Mouse (Mus musculus) intestine, embryonic 15.5 days (tissue): Measurements from ENCODE around the gene 2300009A05Rik. TPM values are rescaled to one million over a fixed set of nuclear protein-coding genes. Genes with fewer than 3 reads are reported as not detected.
A peak's percentile ranks its signal among the peaks of the same experiment; 100 is the strongest.

Experiments used
- ATAC-seq: fragments of 200-750 bp; cut with Nextera tagmentation; 2 replicates; pipeline ENCODE4 v1.8.0; 2017; ENCODE audit warnings: moderate TSS enrichment, moderate library complexity
- H3K27ac ChIP-seq: fragments of 300-500 bp; sonication (generic); 2 replicates; pipeline ENCODE4 v1.5.1; 2015; ENCODE audit warnings: mild to moderate bottlenecking, inconsistent platforms
- H3K27me3 ChIP-seq: fragments of 300-500 bp; sonication (generic); replicated peaks from 2 replicates; pipeline ENCODE4 v1.6.1; 2015; ENCODE audit warnings: inconsistent platforms
- H3K36me3 ChIP-seq: fragments of 300-500 bp; sonication (generic); 2 replicates; pipeline ENCODE4 v1.6.1; 2015; ENCODE audit warnings: inconsistent platforms
- H3K4me1 ChIP-seq: fragments of 300-500 bp; sonication (generic); replicated peaks from 2 replicates; pipeline ENCODE4 v1.6.1; 2015; ENCODE audit warnings: inconsistent platforms
- H3K4me2 ChIP-seq: fragments of 300-500 bp; sonication (generic); replicated peaks from 2 replicates; pipeline ENCODE4 v1.6.1; 2015; ENCODE audit warnings: mild to moderate bottlenecking, inconsistent platforms
- H3K4me3 ChIP-seq: fragments of 300-500 bp; sonication (generic); replicated peaks from 2 replicates; pipeline ENCODE4 v1.5.1; 2015; ENCODE audit warnings: inconsistent platforms
- H3K9ac ChIP-seq: fragments of 300-500 bp; sonication (generic); 2 replicates; pipeline ENCODE4 v1.6.1; 2015; ENCODE audit warnings: inconsistent platforms
- H3K9me3 ChIP-seq: fragments of 300-500 bp; sonication (generic); 2 replicates; pipeline ENCODE4 v1.6.1; 2016; ENCODE audit warnings: inconsistent platforms
- WGBS: fragments of 180-500 bp; shearing (Covaris S2); methylation state at CpG from one replicate; pipeline ENCODE4 v1.1.7; 2015; 5-methylcytosine and 5-hydroxymethylcytosine counted together
- polyA plus RNA-seq: library from polyadenylated mRNA; unstranded; fragments of >200 nt; fragmentation: Nextera tagmentation; extraction: Ambion mirVana; gene quantifications from 2 replicates; pipeline ENCODE4 v1.2.1, GENCODE M21; 2015

Gene 2300009A05Rik
- 46.5 and 47.6 TPM in 2 replicates for polyA plus RNA-seq

DNA sequence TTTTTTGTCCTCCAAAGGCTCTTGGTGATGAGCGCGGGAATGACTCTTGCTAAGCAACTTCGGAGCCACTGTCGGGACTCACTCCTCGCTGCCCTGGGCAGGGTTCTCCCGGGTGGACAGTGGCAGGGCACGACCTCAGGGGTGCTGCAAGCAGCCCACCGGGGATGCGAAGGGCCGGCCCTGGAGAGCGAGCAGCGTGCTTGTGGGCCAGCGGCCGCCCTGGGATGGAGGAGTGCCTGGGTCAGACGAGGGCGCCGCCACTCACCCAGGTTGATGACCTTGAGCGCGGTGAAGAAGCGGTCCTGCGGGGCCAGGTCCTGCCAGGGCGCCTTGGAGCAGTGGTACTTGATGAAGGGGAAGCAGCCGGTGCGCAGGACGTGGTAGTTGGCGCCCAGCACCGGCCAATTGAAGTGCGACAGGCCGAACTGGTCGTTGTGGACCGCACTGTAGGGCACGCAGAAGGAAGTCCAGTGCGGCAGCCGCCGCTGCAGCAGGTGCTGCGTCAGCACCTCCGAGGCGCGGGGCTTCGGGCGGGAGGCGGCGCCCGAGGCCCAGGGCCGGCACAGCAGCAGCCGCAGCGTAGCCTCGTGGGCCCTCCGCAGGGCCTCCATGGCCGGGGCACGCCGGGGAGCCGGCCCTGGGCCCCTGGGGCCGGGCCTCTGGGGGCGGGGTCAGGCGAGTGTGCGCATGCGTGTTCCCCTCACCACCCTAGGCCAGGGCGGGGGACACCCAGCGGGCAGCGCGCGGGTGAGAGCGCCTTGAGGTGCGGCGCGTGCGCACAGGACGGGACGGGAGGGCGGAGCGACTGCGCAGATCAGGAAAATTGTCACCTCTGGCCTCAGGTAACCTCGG, at the start of gene 2300009A05Rik:
TSS of gene 2300009A05Rik (minus strand) at position 636 of the 852 bp plus-strand sequence.
- H3K4me1 ChIP-seq = peaks cover 4% of the 10 kb centered on the region
- peak within 1 kb of the TSS; percentile 88 for H3K4me2 ChIP-seq
- H3K27me3 ChIP-seq = no peaks in the 10 kb centered on the region
- H3K9me3 ChIP-seq = no peaks in the 10 kb centered on the region
- H3K9ac ChIP-seq = peak within 1 kb of the TSS; percentile 86
- ATAC-seq = peak; percentile 100
- peak within 1 kb of the TSS; percentile 82 for H3K27ac ChIP-seq
- H3K4me3 ChIP-seq = peak within 1 kb of the TSS; percentile 88
- WGBS = under 1% methylated on average over 64 of the region's 74 CpGs
- no peaks in the 10 kb centered on the region for H3K36me3 ChIP-seq

DNA sequence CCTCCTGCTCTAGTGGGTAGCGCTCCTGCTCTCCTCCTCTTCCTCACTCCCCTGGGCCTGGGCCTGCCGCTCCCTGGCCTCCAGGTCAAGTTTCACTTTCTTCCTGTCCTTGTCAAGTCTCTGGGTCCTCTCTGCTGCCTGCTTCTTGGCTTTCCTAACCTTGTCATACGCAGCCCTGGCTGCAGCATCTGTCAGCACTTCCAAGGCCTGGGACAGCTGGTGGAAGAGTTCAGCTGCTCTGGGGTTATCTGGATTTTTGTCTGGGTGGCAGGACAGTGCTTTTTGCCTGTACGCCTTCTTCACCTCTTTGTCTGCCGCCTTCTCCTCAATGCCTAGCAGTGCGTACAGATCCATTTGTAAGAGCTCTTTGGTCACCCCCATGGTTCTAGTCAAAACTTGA, 44.6 kb upstream of the 2300009A05Rik start:
- H3K4me1 ChIP-seq = no peaks in the 10 kb centered on the region
- no peaks in the 10 kb centered on the region for H3K27me3 ChIP-seq
- no peak overlapping the region for H3K27ac ChIP-seq
- H3K36me3 ChIP-seq = no peaks in the 10 kb centered on the region
- no peak overlapping the region for H3K4me2 ChIP-seq
- no peaks in the 10 kb centered on the region for H3K9me3 ChIP-seq
- WGBS = 83% methylated on average over 6 of the region's 6 CpGs
- ATAC-seq = no peak
- no peak overlapping the region for H3K9ac ChIP-seq
- no peak overlapping the region for H3K4me3 ChIP-seq

DNA sequence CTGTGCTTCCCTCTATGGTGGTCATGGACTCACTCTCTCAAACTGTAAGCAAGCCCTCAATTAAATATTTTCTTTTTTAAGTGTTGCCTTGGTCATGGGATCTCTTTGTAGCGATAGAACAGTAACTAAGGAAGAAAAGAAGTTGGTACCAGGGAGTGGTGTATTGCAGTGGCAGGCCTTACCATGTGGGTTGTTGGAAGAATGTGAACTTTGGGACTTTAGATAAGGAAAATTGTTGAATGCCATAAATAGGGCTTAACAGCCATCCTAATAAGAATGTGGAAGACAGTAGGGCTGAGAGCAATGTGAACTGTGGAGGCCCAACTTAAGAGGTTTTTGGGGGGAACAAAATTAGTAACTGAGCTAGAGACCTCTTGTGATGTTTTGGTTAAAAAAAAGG, 31.6 kb upstream of the 2300009A05Rik start:
- H3K27ac ChIP-seq = no peak overlapping the region
- no peak overlapping the region for H3K4me2 ChIP-seq
- H3K27me3 ChIP-seq = no peaks in the 10 kb centered on the region
- peak; percentile 70 for ATAC-seq
- H3K4me1 ChIP-seq = no peaks in the 10 kb centered on the region
- H3K36me3 ChIP-seq = no peaks in the 10 kb centered on the region
- 63% methylated on average over 1 of the region's 1 CpGs for WGBS
- H3K9ac ChIP-seq = no peak overlapping the region
- H3K4me3 ChIP-seq = no peak overlapping the region
- no peaks in the 10 kb centered on the region for H3K9me3 ChIP-seq

DNA sequence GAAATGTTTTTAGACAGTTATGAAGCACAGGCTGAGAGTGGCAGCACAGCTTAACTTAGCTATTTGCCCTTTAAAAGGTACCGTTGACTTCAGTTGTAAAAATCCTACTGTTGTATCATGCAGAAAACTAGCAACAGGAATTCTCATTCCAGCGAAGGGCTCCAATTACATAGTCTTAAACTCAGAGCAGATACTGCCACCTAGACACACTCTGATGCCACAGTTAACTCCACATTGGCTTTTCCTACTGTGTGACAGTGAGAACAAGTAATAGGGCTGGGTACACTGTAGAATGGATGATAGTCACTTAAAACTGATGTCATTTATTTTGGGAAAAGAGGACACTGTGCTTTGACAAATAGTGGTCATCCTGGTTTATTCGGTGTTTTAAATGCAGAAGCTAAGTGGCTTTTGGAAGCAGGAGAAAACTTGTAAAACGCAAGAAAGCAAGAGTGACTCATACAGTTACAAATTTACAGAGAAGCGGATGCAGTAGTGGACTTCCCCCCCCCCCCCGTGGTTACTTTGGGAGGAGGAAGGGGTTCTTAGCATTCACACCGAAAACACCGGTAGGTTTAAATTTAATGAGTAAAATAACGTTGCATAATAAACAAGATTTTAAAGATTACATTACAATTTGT, 22.2 kb upstream of the 2300009A05Rik start:
- H3K4me1 ChIP-seq = no peaks in the 10 kb centered on the region
- H3K27me3 ChIP-seq = no peaks in the 10 kb centered on the region
- H3K9ac ChIP-seq = no peak overlapping the region
- H3K4me2 ChIP-seq = no peak overlapping the region
- no peak overlapping the region for H3K27ac ChIP-seq
- no peak overlapping the region for H3K4me3 ChIP-seq
- ATAC-seq = no peak
- 45% methylated on average over 9 of the region's 9 CpGs for WGBS
- no peaks in the 10 kb centered on the region for H3K9me3 ChIP-seq
- H3K36me3 ChIP-seq = no peaks in the 10 kb centered on the region

DNA sequence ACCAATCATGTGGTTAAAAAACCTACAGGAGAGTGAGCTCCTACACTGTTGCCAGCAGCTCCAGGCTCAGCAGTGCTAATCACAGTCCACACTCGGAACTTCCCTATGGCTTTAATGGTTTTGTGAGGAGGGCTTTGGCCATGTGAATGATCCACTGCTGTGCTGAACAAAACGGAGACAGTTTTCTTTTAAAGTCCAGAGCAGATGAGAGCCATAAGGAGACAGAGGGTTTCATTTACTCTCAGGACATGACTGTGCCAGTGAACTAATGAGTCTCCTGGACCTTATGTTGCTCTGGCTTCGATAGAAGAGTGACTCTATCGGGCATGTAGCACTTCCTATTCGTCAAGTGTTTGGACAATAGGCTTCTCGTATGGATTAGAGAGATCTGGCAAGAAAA, 21.4 kb upstream of the 2300009A05Rik start:
- H3K27me3 ChIP-seq = no peaks in the 10 kb centered on the region
- no peaks in the 10 kb centered on the region for H3K36me3 ChIP-seq
- 55% methylated on average over 6 of the region's 6 CpGs for WGBS
- no peak overlapping the region for H3K4me2 ChIP-seq
- ATAC-seq = no peak
- H3K27ac ChIP-seq = no peak overlapping the region
- no peak overlapping the region for H3K9ac ChIP-seq
- H3K9me3 ChIP-seq = no peaks in the 10 kb centered on the region
- no peak overlapping the region for H3K4me3 ChIP-seq
- H3K4me1 ChIP-seq = no peaks in the 10 kb centered on the region

DNA sequence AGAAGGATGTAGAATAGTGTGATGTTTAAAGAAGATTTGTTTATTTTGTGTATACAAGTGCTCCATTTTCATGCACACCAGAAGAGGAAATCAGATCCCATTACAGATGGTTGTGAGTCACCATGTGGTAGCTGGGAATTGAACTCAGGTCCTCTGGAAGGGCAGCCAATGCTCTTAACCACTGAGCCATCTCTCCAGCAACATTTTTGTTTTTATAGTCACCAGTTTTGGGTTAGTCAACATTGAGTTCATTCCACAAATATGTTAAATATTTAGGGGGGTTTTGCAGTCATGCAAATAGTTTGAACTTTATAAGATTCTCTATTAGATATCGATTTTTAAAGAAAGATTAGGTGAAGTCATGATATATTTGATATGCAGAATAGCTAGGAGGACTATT, 1.1 kb upstream of the 2300009A05Rik start:
- WGBS = 86% methylated on average over 1 of the region's 1 CpGs
- Histone ChIP-seq H3K4me3 (no peak overlapping the region), H3K9ac (no peak overlapping the region), H3K9me3 (no peaks in the 10 kb centered on the region), H3K27me3 (no peaks in the 10 kb centered on the region), H3K4me2 (no peak overlapping the region), H3K4me1 (peaks cover 4% of the 10 kb centered on the region), H3K27ac (no peak overlapping the region), H3K36me3 (no peaks in the 10 kb centered on the region)
- no peak for ATAC-seq

DNA sequence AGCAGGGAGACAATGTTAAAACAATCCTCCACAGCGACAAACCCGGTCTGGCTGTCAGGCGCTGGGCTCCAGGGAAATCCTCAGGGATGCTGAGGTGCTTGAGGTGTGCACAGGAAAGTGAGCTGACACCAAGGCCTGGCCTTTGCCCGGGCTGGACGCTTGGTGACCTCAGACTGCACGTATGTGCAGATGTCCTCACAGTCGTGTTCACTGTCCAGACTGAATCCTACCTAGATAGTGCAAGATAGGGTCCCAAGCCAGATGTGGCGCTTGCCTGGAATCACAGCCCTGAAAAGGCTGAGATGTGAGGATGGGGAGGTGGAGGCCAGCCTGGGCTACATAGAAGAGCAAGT, 393 bp upstream of the 2300009A05Rik start:
- Histone ChIP-seq H3K36me3 (no peaks in the 10 kb centered on the region), H3K27me3 (no peaks in the 10 kb centered on the region), H3K4me1 (peaks cover 4% of the 10 kb centered on the region), H3K4me2 (peak overlapping the region; percentile 88), H3K9me3 (no peaks in the 10 kb centered on the region), H3K4me3 (peak overlapping the region; percentile 88), H3K27ac (peak overlapping the region; percentile 82), H3K9ac (peak overlapping the region; percentile 86)
- peak; percentile 62; the same call in 1 of the 2 replicates for ATAC-seq
- under 1% methylated on average over 8 of the region's 8 CpGs for WGBS

DNA sequence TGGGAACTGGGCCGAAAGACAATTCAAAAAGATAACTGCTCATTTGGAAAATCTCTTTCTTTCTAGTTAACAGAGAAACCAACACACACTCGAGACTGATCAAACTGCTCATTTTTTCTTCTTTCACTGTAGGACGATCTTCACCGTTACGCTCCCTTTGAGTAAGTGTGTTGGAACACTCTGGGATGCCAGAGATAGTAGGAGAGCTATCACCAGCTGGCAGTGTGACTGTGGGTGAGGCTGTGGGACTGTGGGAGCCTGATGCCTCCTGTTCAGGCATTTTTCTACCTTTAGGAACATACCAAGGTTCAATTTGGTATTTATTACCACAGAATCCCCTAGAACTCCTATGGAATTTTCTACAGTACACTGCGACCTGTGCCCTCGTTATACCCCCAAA, 3.4 kb downstream of the 2300009A05Rik start:
- WGBS = 84% methylated on average over 7 of the region's 7 CpGs
- Histone ChIP-seq H3K9ac (no peak overlapping the region), H3K4me3 (no peak overlapping the region), H3K4me1 (peaks cover 4% of the 10 kb centered on the region), H3K4me2 (no peak overlapping the region), H3K27me3 (no peaks in the 10 kb centered on the region), H3K9me3 (no peaks in the 10 kb centered on the region), H3K36me3 (no peaks in the 10 kb centered on the region), H3K27ac (no peak overlapping the region)
- no peak for ATAC-seq

DNA sequence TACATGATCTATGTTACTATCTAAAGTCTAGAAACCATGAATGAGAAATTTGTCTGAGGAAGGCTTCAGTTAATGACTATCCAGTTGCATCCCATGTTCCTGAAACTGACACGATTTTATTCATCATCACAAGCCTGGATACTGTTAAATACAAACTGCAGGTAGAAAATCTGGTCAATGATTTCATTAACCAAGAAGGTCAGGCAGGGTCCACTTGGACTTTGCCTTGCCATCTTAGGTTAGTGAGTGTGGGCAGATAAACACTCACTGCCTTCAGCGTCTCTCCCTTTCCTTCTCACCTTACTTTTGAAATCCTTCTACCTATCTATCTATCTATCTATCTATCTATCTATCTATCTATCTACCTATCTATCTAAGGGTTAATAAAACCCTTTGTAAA, 7.7 kb downstream of the 2300009A05Rik start:
- Histone ChIP-seq H3K4me2 (no peak overlapping the region), H3K9me3 (no peaks in the 10 kb centered on the region), H3K4me3 (no peak overlapping the region), H3K4me1 (no peaks in the 10 kb centered on the region), H3K9ac (no peak overlapping the region), H3K27me3 (no peaks in the 10 kb centered on the region), H3K27ac (no peak overlapping the region), H3K36me3 (no peaks in the 10 kb centered on the region)
- no peak for ATAC-seq
- WGBS = 63% methylated on average over 2 of the region's 2 CpGs

DNA sequence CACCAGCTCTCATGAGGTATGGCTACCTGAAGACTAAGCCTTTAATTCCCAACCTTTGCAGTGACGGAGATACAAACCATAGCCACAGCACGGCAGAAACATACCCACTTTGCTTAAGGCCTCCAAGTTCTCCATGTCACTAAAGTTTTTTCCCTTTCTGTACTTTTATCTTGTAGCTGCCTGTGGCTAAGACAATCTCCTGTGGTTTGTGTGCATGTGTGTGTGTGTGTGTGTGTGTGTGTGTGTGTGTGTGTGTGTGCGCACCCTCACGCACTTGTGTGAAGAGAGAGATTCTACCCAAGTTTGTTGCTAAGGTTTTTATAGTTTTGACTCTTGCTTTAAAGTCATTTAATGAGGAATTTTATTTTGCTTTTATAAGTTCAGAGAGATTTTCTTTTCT, 16.3 kb downstream of the 2300009A05Rik start:
- Histone ChIP-seq H3K9ac (no peak overlapping the region), H3K4me2 (no peak overlapping the region), H3K27ac (no peak overlapping the region), H3K4me1 (no peaks in the 10 kb centered on the region), H3K4me3 (no peak overlapping the region), H3K27me3 (no peaks in the 10 kb centered on the region; the same call in 1 of the 2 replicates), H3K9me3 (no peaks in the 10 kb centered on the region), H3K36me3 (no peaks in the 10 kb centered on the region)
- WGBS = 93% methylated on average over 4 of the region's 4 CpGs
- no peak for ATAC-seq

DNA sequence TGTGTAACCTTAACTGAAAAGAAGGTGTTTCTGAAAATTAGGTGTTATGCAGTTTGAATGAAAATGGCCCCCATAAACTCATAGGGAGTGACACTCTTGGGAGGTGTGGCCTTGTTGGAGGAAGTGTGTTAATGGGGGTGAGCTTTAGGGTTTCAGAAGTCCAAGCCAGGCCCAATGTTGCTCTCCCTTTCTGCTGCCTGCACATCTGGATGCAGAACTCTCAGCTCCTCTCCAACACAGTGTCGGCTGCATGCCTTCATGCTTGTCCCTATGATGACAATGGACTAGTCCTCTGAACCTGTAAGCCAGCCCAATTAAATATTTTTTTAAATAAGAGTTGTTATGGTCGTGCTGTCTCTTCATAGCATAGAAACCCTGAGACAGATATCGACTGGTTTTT, 18.7 kb downstream of the 2300009A05Rik start:
- 81% methylated on average over 3 of the region's 3 CpGs for WGBS
- ATAC-seq = no peak
- H3K27ac ChIP-seq = no peak overlapping the region
- H3K9ac ChIP-seq = no peak overlapping the region
- H3K27me3 ChIP-seq = no peaks in the 10 kb centered on the region; the same call in 1 of the 2 replicates
- no peaks in the 10 kb centered on the region for H3K36me3 ChIP-seq
- H3K4me2 ChIP-seq = no peak overlapping the region
- H3K9me3 ChIP-seq = no peaks in the 10 kb centered on the region
- H3K4me3 ChIP-seq = no peak overlapping the region
- H3K4me1 ChIP-seq = 0 out of 2 replicates have a peak, but pooled peaks cover 8% of the 10 kb centered on the region

DNA sequence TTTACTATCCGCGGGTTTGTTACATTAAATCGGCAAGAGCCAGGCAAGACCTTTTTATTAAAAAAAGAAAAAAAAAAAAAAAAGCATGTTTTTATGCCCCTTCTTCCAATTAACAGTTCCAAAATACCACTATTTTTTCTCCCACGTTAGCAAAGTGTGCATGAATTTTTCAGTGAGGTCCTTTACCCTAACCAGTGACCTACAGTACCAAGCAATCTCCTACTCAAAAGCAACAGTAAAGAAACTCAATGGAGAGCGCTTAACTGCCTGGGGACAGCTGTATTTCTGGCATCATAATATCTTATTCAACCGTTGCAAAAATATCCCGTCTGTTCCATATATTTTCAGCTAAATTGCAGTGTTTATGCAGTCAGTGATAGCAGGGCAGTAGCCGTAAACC, 20.9 kb downstream of the 2300009A05Rik start:
- 15% methylated on average over 8 of the region's 8 CpGs for whole genome bisulfite sequencing
- H3K27ac ChIP-seq = peak overlapping the region; percentile 83; the same call in 1 of the 2 replicates
- ATAC-seq = 0 out of 2 replicates have a peak, but pooled peaks have one; percentile 51

More for the DNA sequence above, 20.9 kb downstream of the 2300009A05Rik start:
- peak overlapping the region; percentile 95 for H3K4me3 ChIP-seq
- H3K9me3 ChIP-seq = no peaks in the 10 kb centered on the region
- peak overlapping the region; percentile 83 for H3K4me2 ChIP-seq
- H3K9ac ChIP-seq = peak overlapping the region; percentile 90
- no peaks in the 10 kb centered on the region for H3K36me3 ChIP-seq
- no peaks in the 10 kb centered on the region for H3K27me3 ChIP-seq
- 0 out of 2 replicates have a peak, but pooled peaks cover 8% of the 10 kb centered on the region for H3K4me1 ChIP-seq
